Mouse (Mus musculus) cortical plate, adult 2 months (tissue): ENCODE measurements around the gene Slc7a7.

Experiments used
- CTCF ChIP-seq: fragments of 200-500 bp; IDR thresholded peaks from 2 replicates; pipeline ENCODE4 v1.5.1; 2011; ENCODE audit warnings: mild to moderate bottlenecking, control low read depth, low read length; ENCODE audit not compliant: insufficient read depth; ENCODE audit errors: extremely low read depth
- POLR2A ChIP-seq: fragments of 200-500 bp; IDR thresholded peaks from 2 replicates; pipeline ENCODE4 v1.6.1; 2011; ENCODE audit warnings: mild to moderate bottlenecking, low read length, control low read depth; ENCODE audit not compliant: insufficient read depth; ENCODE audit errors: extremely low read depth

DNA sequence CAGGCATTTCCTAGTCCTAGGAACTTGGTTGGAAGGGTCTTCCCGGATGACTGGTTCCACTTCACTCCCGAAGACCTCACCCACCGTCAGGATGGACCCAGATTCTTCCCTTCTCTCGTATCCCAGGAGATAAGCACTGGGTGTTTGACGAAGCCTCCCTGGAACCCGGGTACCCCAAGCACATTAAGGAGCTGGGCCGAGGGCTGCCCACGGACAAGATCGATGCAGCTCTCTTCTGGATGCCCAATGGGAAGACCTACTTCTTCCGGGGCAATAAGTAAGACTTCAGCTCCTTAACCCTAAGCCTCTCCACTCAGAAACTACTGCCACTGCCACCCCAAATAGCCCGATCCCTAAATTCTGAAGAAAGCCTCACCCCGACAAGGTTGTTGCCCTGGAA lies 21.6 kb upstream of the Slc7a7 start:
- no peak for TF ChIP-seq POLR2A
- no peak for TF ChIP-seq CTCF
